Mouse (Mus musculus) liver, embryonic 14.5 days (tissue): ENCODE results near the gene Birc3.

Experiments
- CTCF ChIP-seq: IDR thresholded peaks from 2 replicates; pipeline ENCODE4 v1.5.1; 2016; ENCODE audit warnings: antibody characterized with exemption, low read depth, control low read depth
- EP300 ChIP-seq: IDR thresholded peaks from 2 replicates; pipeline ENCODE4 v1.6.1; 2016; ENCODE audit warnings: antibody characterized with exemption, low read depth

- no peak for TF ChIP-seq CTCF
- no peak for TF ChIP-seq EP300
Observed at GRCm38 (mm10) chr9:7852346-7853230, 20.4 kb downstream of the Birc3 start.
